Mouse (Mus musculus) R1 (cell line): ENCODE measurements around the gene Anxa4.

Source experiments
- DNase-seq: peaks from one replicate; pipeline ENCODE4 v3.0.0-alpha.2; 2018; ENCODE audit warnings: low read depth, low spot score

Anxa4 gene

GRCm38 (mm10) chr6:86754105-86754863 is 39.1 kb downstream of the Anxa4 start:
- DNase-seq = peak; percentile 89

- no peak for DNase-seq
These were observed 40.4 kb downstream of the Anxa4 start for GRCm38 (mm10) chr6:86752843-86753485.

GRCm38 (mm10) chr6:86750961-86751360 is 42.4 kb downstream of the Anxa4 start:
- DNase-seq = peak; percentile 49

- DNase-seq = no peak
These were observed 43.6 kb downstream of the Anxa4 start for GRCm38 (mm10) chr6:86749817-86750216.

- DNase-seq = peak; percentile 63
These were observed 46.2 kb downstream of the Anxa4 start for GRCm38 (mm10) chr6:86747171-86747570.

GRCm38 (mm10) chr6:86740652-86741051 is 52.7 kb downstream of the Anxa4 start:
- peak; percentile 86 for DNase-seq

- DNase-seq = no peak
These were observed 56.6 kb downstream of the Anxa4 start for GRCm38 (mm10) chr6:86736830-86737229.

GRCm38 (mm10) chr6:86736313-86736712 is 57.1 kb downstream of the Anxa4 start:
- DNase-seq = no peak

- peak; percentile 95 for DNase-seq
These were observed 60.1 kb downstream of the Anxa4 start, which contains the start of gene Gmcl1 for GRCm38 (mm10) chr6:86733183-86733876. Gene Gmcl1, minus strand, starts transcription at chr6:86733383.

- peak; percentile 69 for DNase-seq
These were observed 60.9 kb downstream of the Anxa4 start for GRCm38 (mm10) chr6:86732276-86733173.

GRCm38 (mm10) chr6:86728711-86729110 is 64.7 kb downstream of the Anxa4 start:
- no peak for DNase-seq

GRCm38 (mm10) chr6:86721977-86722376 is 71.4 kb downstream of the Anxa4 start:
- no peak for DNase-seq

GRCm38 (mm10) chr6:86708072-86708774 is 85.2 kb downstream of the Anxa4 start:
- DNase-seq = no peak

GRCm38 (mm10) chr6:86702577-86702976 is 90.8 kb downstream of the Anxa4 start:
- no peak for DNase-seq

- no peak for DNase-seq
These were observed 95.5 kb downstream of the Anxa4 start for GRCm38 (mm10) chr6:86697903-86698302.

- no peak for DNase-seq
These were observed 97.2 kb downstream of the Anxa4 start for GRCm38 (mm10) chr6:86696213-86696612.

- peak; percentile 79 for DNase-seq
These were observed 98.9 kb downstream of the Anxa4 start for GRCm38 (mm10) chr6:86694465-86694864.

GRCm38 (mm10) chr6:86689671-86690070 is 103.7 kb downstream of the Anxa4 start:
- DNase-seq = no peak

- DNase-seq = no peak
These were observed 106.4 kb downstream of the Anxa4 start for GRCm38 (mm10) chr6:86686971-86687370.
